Mouse (Mus musculus): ENCODE measurements at regions not wholly inside any gene's neighbourhood (a gene's known extent, or its start where the extent isn't known, plus 50 kb on each side); places are given as distances from the start of the nearest gene placed in this dataset.

DNA sequence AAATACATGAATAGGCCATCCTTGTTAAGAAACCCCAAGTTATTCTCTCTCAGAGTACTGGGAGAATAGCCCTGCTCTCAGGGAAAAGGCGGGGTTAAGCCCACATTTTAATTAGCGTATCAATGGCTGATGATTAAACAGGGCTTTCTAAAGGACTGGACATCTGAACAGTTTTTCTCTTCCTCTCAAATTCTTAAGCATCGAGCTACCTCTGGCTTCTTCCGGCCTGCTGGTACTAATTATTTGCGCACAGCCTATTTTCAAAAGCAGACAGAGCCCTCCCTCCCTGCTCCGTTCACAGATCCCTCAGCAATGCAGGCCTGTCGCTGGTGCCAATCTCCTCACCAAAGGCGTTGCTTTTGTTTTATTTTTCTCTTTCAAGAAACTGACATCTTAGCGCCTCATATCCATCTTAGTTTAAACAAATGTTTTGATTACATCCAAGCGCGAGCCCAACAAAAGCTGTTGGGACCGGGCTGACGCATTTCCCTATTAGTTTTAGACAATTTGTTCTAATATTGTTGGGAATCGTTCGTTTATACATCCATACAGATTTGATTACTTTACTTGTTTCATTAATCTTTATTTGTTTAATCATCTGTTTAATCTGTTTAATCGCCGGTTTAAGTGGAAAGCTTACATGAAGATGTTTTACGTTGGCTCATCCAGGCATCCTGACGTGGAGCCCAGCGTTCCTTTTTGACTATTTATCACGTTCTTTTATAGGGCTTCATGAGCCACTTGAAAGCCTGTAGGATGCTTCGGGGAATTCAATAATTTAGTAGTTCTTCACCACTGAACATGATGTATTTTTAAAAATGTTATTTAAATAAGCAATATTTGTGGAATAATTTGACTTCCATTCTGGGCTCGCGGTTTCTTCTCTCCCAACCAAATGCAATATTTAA, 269.5 kb upstream of the Tle3 start:
- no peak overlapping the region for H3K27ac ChIP-seq (ENCODE audit: insufficient read depth, low read length)

GRCm38 (mm10) chr9:61105550-61106280, 266.5 kb upstream of the Tle3 start:
- Histone ChIP-seq H3K27ac (ENCODE audit: insufficient read depth, low read length) (no peak overlapping the region), H3K4me3 (ENCODE audit: insufficient read depth, low read length) (no peak overlapping the region), H3K4me1 (ENCODE audit: control insufficient read depth, insufficient read depth, low read length) (no peaks in the 10 kb centered on the region)
- TF ChIP-seq POLR2A (IDR thresholded peaks at IDR 0.05; ENCODE audit: low read depth, low read length): no peak
- TF ChIP-seq CTCF (IDR thresholded peaks at IDR 0.05; ENCODE audit: borderline replicate concordance, insufficient read depth, low read length): no peak

More for the DNA sequence above, 269.5 kb upstream of the Tle3 start:
- Histone ChIP-seq H3K4me3 (ENCODE audit: insufficient read depth, low read length) (no peak overlapping the region), H3K4me1 (ENCODE audit: control insufficient read depth, insufficient read depth, low read length) (no peaks in the 10 kb centered on the region)
- TF ChIP-seq POLR2A (IDR thresholded peaks at IDR 0.05; ENCODE audit: low read depth, low read length): no peak
- no peak for TF ChIP-seq CTCF (IDR thresholded peaks at IDR 0.05; ENCODE audit: borderline replicate concordance, insufficient read depth, low read length)

GRCm38 (mm10) chr9:61109519-61110285, 262.5 kb upstream of the Tle3 start:
- Histone ChIP-seq H3K27ac (ENCODE audit: insufficient read depth, low read length) (no peak overlapping the region), H3K4me3 (ENCODE audit: insufficient read depth, low read length) (no peak overlapping the region)
- TF ChIP-seq CTCF (IDR thresholded peaks at IDR 0.05; ENCODE audit: borderline replicate concordance, insufficient read depth, low read length): no peak
- no peak for TF ChIP-seq POLR2A (IDR thresholded peaks at IDR 0.05; ENCODE audit: low read depth, low read length)

GRCm38 (mm10) chr9:61111206-61111605, 261.0 kb upstream of the Tle3 start:
- TF ChIP-seq POLR2A (IDR thresholded peaks at IDR 0.05; ENCODE audit: low read depth, low read length) (no peak), CTCF (IDR thresholded peaks at IDR 0.05; ENCODE audit: borderline replicate concordance, insufficient read depth, low read length) (no peak)
- Histone ChIP-seq H3K4me1 (ENCODE audit: control insufficient read depth, insufficient read depth, low read length) (no peaks in the 10 kb centered on the region), H3K27ac (ENCODE audit: insufficient read depth, low read length) (no peak overlapping the region), H3K4me3 (ENCODE audit: insufficient read depth, low read length) (no peak overlapping the region)

More at GRCm38 (mm10) chr9:61109519-61110285, 262.5 kb upstream of the Tle3 start:
- H3K4me1 ChIP-seq (ENCODE audit: control insufficient read depth, insufficient read depth, low read length): no peaks in the 10 kb centered on the region

GRCm38 (mm10) chr9:61111733-61112415, 260.3 kb upstream of the Tle3 start:
- Histone ChIP-seq H3K27ac (ENCODE audit: insufficient read depth, low read length) (no peak overlapping the region), H3K4me1 (ENCODE audit: control insufficient read depth, insufficient read depth, low read length) (no peaks in the 10 kb centered on the region), H3K4me3 (ENCODE audit: insufficient read depth, low read length) (no peak overlapping the region)
- no peak for TF ChIP-seq CTCF (IDR thresholded peaks at IDR 0.05; ENCODE audit: borderline replicate concordance, insufficient read depth, low read length)
- no peak for TF ChIP-seq POLR2A (IDR thresholded peaks at IDR 0.05; ENCODE audit: low read depth, low read length)

GRCm38 (mm10) chr9:61119252-61119651, 252.9 kb upstream of the Tle3 start:
- no peak overlapping the region for H3K27ac ChIP-seq (ENCODE audit: insufficient read depth, low read length)
- H3K4me3 ChIP-seq (ENCODE audit: insufficient read depth, low read length): no peak overlapping the region
- no peak for TF ChIP-seq POLR2A (IDR thresholded peaks at IDR 0.05; ENCODE audit: low read depth, low read length)
- no peak for TF ChIP-seq CTCF (IDR thresholded peaks at IDR 0.05; ENCODE audit: borderline replicate concordance, insufficient read depth, low read length)
- no peaks in the 10 kb centered on the region for H3K4me1 ChIP-seq (ENCODE audit: control insufficient read depth, insufficient read depth, low read length)

- Histone ChIP-seq H3K4me1 (ENCODE audit: control insufficient read depth, insufficient read depth, low read length) (no peaks in the 10 kb centered on the region), H3K4me3 (ENCODE audit: insufficient read depth, low read length) (no peak overlapping the region), H3K27ac (ENCODE audit: insufficient read depth, low read length) (no peak overlapping the region)
- TF ChIP-seq POLR2A (IDR thresholded peaks at IDR 0.05; ENCODE audit: low read depth, low read length): no peak
- TF ChIP-seq CTCF (IDR thresholded peaks at IDR 0.05; ENCODE audit: borderline replicate concordance, insufficient read depth, low read length): no peak
Measured at GRCm38 (mm10) chr9:61120531-61120930, 251.6 kb upstream of the Tle3 start.

DNA sequence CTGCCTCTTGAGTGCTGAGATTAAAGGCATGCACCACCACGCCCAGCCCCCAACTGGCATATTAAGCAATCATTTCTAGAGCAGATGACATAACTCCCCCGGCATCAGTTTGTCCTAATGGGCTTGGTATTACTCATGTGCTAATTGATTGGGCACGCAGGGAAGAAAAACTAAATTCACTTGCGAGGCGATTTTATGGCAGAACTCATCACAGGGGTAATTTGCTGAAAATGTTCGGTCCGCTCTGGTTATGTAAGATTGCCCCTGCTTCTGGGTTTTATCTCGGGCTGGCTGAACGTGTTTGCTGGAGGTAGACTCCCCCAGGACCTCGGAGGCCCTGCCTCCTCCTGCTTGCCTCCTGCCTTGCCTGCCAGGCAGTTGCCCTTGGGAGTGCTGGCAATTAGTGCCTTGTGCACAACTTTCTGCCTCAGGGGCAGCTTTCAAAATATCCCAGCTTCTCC, 251.2 kb upstream of the Tle3 start:
- no peak overlapping the region for H3K4me3 ChIP-seq (ENCODE audit: insufficient read depth, low read length)
- TF ChIP-seq POLR2A (IDR thresholded peaks at IDR 0.05; ENCODE audit: low read depth, low read length) (no peak), CTCF (IDR thresholded peaks at IDR 0.05; ENCODE audit: borderline replicate concordance, insufficient read depth, low read length) (no peak)
- no peaks in the 10 kb centered on the region for H3K4me1 ChIP-seq (ENCODE audit: control insufficient read depth, insufficient read depth, low read length)
- H3K27ac ChIP-seq (ENCODE audit: insufficient read depth, low read length): no peak overlapping the region

GRCm38 (mm10) chr9:61123431-61123830, 248.7 kb upstream of the Tle3 start:
- Histone ChIP-seq H3K4me3 (ENCODE audit: insufficient read depth, low read length) (no peak overlapping the region), H3K4me1 (ENCODE audit: control insufficient read depth, insufficient read depth, low read length) (no peaks in the 10 kb centered on the region), H3K27ac (ENCODE audit: insufficient read depth, low read length) (no peak overlapping the region)
- TF ChIP-seq POLR2A (IDR thresholded peaks at IDR 0.05; ENCODE audit: low read depth, low read length) (no peak), CTCF (IDR thresholded peaks at IDR 0.05; ENCODE audit: borderline replicate concordance, insufficient read depth, low read length) (no peak)

All from embryonic fibroblast, embryonic 13.5 days (primary cell).